Mouse (Mus musculus): ENCODE measurements around the gene Zic1.

- TF ChIP-seq CTCF (IDR thresholded peaks at IDR 0.05; ENCODE audit: low read depth, low read length) (no peak), POLR2A (IDR thresholded peaks at IDR 0.05; ENCODE audit: insufficient read depth, low read length) (no peak), EP300 (IDR thresholded peaks at IDR 0.05; ENCODE audit: insufficient read depth, low read depth, low read length) (no peak)
These were observed 18.0 kb downstream of the Zic1 start for GRCm38 (mm10) chr9:91347591-91347990.

All from ES-Bruce4 (cell line).